Mouse (Mus musculus): ENCODE data around the gene 4930519G04Rik.
"Not testable (repeated sequence)": the region's sequence is repeated elsewhere in the genome, so short reads cannot be mapped to it uniquely, and the experiment has no call there.

4930519G04Rik gene

DNA sequence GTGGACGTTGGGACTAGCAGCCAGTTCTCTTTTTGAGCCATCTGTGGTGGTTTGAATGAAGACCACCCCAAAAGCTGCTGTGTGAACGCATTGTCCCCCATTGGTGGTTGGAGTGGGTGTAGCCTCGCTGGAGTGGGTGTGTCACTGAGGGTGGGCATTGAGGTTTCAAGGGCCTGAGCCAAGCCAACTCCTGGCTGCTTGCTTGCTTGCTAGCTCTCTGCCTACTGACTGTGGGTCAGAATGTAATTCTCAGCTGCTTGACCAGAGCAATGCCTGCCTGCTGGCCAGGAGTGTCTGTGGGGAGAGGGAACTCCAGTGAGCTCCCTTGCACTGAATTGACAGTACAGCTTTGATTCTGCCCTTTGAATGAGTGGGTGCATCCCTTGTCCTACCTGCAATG lies 23.7 kb upstream of the 4930519G04Rik start:
- in situ Hi-C loops (cut with MboI; ENCODE audit: low pct_unique_long_range_greater_than_20kb in 1 of 2, low sequenced_read_pairs in 2 of 2, unreplicated experiment in 1 of 2), result no loop called here

DNA sequence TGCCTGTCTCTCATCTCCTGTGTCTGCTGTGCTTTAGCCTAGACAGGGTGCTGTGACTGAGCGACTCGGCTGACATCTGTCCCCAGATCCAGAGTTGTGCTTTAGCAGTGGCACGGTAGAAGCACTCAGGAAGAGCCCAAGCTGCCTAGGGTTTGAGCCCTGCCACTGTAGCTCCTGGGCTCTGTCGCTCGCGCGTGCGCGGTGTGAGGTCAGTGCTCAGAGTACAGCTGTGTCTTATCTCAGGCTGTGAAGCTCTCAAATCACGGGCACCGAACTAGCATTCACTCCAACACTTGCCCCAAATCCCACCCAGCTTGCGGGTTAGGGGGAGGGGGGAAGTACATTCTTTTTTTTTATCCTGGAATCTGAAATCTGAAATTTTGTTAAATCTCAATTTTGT lies 16.6 kb upstream of the 4930519G04Rik start:
- in situ Hi-C loops (cut with MboI; ENCODE audit: low pct_unique_long_range_greater_than_20kb in 1 of 2, low sequenced_read_pairs in 2 of 2, unreplicated experiment in 1 of 2), result no loop called here

DNA sequence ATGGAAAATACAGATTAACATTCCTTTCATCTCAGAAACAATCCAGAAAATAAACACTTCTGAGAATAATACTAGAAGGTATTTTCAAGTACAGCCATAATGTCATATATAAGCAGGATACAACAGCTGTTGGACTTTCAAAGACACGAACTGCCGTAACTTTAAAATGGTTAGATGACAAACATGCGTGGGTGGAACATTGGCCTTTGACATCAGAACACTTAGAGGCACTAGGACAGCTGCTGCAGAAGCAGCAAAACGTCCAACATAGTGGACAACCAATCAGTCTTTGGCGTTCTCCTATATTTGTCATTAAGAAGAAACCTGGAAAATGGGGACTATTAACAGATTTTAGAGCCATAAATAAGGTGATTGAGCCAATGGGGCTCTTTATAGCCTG lies 13.0 kb upstream of the 4930519G04Rik start:
- in situ Hi-C loops (cut with MboI; ENCODE audit: low pct_unique_long_range_greater_than_20kb in 1 of 2, low sequenced_read_pairs in 2 of 2, unreplicated experiment in 1 of 2), result not testable (repeated sequence)

DNA sequence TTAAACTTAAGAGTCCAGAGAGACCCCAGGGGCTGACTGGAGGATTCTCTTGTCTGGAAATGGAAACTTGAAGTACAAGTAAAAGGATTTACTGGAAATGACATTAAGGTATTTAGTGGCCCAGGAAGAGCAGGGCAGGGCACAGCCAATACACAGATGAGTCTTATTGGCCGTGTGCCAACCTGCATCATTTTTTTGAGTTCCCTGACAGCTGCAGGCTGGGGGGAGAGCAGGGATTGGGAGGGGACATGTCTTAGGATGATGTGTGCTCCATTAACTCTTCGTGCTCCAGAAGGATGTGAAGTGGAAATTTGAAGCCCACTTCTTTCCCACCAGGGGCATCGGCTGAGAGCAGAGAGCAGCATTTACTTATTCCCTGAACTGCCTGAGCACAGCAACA lies 11.3 kb upstream of the 4930519G04Rik start:
- in situ Hi-C loops (cut with MboI; ENCODE audit: low pct_unique_long_range_greater_than_20kb in 1 of 2, low sequenced_read_pairs in 2 of 2, unreplicated experiment in 1 of 2), result not testable (repeated sequence)

DNA sequence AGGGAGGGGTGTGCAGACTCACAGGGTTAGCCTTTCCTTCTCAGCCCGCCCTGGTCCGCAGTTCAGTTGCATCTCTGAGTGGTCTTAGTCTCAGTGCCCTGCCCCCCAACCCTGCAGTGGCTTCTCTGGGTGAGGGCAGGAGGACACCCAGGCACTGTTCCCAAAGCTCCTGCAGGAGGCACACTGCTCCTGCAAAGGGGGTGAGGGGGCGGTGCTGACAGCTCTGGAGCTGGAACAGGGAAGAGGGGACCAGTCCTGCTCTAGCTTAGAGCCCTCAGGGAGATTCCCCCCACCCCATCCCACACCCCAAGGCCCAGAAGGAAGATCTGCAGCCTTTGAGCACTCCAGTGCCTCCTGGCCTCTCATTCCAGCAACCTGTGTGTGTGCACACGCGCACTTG lies 10.8 kb upstream of the 4930519G04Rik start:
- in situ Hi-C loops (cut with MboI; ENCODE audit: low pct_unique_long_range_greater_than_20kb in 1 of 2, low sequenced_read_pairs in 2 of 2, unreplicated experiment in 1 of 2), result no loop called here

DNA sequence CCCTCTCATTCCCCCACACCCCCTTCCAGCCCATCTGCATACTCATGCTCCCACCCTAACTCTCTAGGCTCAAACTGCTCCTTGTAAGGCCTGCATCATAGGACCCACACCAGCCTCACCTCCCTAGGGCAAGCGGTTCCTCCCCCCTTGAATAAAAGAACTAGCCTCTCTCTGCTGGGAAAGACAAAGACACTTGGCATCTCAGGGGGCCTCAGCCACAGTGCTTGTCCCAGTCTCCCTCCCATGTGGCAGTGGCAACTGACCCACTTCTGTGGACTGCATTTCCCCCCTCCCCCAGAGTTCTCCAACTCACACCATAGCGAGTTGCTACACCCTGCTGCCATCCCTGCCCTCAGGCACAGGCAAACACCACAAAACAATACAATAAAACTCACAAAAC lies 9.1 kb upstream of the 4930519G04Rik start:
- in situ Hi-C loops (cut with MboI; ENCODE audit: low pct_unique_long_range_greater_than_20kb in 1 of 2, low sequenced_read_pairs in 2 of 2, unreplicated experiment in 1 of 2), result not testable (repeated sequence)

DNA sequence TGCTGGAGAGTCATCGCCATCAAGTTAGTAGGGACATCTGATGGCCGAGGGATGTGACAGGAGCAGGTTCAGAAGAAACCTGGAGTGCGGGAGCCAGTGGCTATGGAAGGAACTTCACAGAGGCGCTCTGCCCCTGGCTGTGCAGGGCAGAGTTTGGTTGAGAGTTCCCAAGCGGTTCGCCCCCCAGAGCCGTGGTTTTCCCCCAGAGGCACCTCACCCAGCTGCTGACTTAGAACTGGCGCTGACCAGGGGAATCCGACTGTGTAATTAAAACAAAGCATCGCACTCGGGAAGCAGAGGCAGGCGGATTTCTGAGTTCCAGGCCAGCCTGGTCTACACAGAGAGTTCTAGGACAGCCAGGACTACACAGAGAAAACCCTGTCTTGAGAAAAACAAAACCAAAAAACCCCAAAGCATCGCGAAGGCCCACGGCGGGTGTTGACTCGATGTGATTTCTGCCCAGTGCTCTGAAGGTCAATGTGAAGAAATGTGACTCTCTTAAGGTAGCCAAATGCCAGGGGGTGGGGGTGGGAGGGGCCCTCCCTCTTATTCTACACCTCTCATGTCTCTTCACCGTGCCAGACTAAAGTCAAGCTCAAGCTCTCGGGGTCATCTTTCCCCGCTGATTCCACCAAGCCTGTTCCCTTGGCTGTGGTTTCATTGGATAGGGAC lies 1.8 kb upstream of the 4930519G04Rik start:
- in situ Hi-C loops (cut with MboI; ENCODE audit: low pct_unique_long_range_greater_than_20kb in 1 of 2, low sequenced_read_pairs in 2 of 2, unreplicated experiment in 1 of 2), result no loop called here

DNA sequence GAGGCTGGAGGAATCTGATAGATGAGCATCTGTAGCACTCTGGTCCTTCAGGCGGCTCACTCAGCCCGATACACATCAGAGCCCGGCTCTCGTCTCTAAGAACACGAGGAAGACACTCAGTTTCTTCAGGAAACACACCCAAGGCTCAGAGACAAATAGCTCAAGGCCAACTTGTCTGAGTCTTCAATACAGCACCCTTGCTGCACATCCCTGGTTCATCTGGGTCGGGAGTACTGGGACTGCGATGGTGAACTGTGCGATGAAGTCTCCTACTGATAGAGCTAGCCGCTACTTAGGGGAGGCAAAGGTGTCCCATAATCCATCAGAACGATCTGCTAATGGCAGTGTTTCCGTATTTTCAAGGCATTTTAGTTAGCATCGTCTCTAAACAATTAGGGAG lies 5.1 kb downstream of the 4930519G04Rik start, which contains the start of gene Gm9936:
Gene Gm9936 (minus strand): TSS at position 101 of the 400 bp plus-strand sequence.
- in situ Hi-C loops (cut with MboI; ENCODE audit: low pct_unique_long_range_greater_than_20kb in 1 of 2, low sequenced_read_pairs in 2 of 2, unreplicated experiment in 1 of 2), result no loop called here

DNA sequence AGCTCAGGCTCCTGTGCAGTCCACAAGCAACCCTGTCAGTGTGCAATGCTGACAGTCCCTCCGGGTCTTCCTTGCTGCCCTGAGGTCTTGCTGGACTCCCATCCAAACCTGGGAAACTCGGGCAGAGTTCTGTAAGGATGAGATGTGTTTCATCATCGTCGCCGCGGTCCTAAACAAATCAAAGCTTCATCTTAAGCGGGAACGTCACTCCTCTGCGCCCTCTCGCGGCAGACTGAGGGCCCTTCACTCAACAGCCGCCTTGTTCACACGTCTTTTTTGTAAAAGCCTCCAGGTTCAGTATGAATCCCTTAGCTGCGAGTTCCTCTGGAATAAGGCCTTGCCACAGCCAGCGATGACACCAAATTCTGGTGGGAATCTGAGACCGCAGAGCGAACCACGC lies 5.8 kb downstream of the 4930519G04Rik start:
- in situ Hi-C loops (cut with MboI; ENCODE audit: low pct_unique_long_range_greater_than_20kb in 1 of 2, low sequenced_read_pairs in 2 of 2, unreplicated experiment in 1 of 2), result no loop called here

DNA sequence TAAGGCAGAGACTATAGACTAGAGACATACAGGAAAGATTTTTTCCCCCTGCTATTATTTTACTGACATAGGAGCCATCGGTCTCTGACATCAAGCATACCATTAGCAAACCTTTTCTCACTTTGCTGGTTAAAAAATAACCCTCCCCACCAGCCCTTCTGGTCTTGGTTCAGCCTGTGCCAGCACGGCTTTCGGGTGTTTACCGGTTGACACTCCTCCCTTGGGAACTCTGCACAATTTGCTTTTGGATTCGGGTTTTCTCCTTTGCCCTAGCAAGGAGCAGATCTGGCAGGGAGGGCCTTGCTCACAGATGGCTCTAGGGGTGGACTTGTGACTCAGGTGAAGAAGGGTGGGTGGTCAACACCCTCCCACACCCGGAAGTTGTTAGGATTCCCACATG lies 8.3 kb downstream of the 4930519G04Rik start:
- in situ Hi-C loops (cut with MboI; ENCODE audit: low pct_unique_long_range_greater_than_20kb in 1 of 2, low sequenced_read_pairs in 2 of 2, unreplicated experiment in 1 of 2), result no loop called here

DNA sequence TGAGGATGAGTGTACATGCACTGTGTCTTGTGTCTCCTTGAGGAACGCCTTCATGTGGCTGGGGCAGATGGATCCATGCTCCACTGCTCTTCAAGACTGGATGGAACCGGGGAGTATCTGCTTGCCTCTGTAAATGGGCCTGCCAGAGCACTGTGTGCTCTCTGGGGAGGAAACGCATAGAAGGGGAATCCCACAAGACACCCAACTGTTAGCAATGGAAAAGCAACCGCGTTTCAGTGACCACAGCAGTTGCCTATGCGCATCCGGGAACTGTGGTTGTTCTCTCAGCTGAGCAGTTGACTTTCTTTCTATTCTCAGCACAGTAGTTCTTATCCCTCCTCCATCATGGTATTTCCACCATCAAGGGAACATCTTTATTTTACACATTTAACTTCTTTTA lies 11.3 kb downstream of the 4930519G04Rik start:
- in situ Hi-C loops (cut with MboI; ENCODE audit: low pct_unique_long_range_greater_than_20kb in 1 of 2, low sequenced_read_pairs in 2 of 2, unreplicated experiment in 1 of 2), result no loop called here

DNA sequence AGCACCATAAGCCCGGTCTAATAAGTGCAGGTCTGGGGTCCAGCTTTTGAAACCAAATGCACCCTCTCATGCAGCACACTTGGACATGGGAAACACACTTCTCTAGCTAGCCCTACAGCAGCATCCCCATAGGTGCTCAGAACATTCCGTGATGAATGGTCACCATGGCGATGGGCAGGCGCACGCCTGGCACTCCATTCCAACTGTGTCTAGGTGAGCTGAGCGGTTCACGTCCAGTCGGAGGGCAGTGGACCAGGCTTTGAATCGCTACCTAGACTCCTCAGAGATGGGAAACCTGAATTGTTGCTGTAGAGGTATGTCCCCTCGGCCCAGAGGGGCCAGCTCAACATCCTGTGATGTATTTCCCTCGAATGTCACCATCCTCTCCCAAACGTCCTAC lies 11.8 kb downstream of the 4930519G04Rik start:
- in situ Hi-C loops (cut with MboI; ENCODE audit: low pct_unique_long_range_greater_than_20kb in 1 of 2, low sequenced_read_pairs in 2 of 2, unreplicated experiment in 1 of 2), result no loop called here

DNA sequence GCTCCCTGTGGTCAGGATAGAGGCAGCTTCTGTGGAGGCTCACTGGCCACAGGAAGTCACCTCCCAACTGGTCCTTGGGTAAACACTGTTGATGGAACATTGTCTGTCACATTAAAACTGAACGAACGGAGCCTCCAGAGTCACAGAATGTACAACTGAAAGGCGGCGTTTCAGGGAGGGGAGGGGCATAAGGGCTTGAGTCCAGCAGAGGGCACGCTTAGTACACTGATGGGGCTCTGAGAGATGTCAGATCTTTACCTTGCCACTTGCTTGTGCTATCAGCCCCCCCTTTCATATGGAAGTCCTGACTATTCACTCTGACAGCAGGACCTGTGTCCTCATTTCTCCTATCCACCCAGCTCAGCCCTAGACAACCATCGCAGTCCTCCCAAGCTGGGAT lies 22.4 kb downstream of the 4930519G04Rik start:
- in situ Hi-C loops (cut with MboI; ENCODE audit: low pct_unique_long_range_greater_than_20kb in 1 of 2, low sequenced_read_pairs in 2 of 2, unreplicated experiment in 1 of 2), result no loop called here

DNA sequence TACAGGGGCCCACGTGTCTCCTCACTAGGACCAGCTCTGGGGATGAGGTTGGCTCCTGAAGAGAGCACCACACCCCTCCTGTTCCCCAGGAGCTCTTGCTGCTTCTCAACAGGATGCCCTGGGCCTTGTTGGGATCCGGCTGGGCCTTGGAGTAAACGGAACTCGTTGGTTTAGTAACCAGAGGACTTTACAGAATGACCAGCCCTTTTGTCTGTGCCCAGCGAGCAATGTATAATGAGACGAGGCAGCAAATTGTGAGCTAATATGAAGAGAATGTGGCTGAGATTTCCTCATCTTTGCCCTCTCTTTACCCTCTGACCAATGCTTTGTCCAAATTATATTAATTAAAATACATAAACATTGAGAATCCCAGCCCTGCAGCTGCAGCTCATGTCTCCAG lies 22.9 kb downstream of the 4930519G04Rik start:
- in situ Hi-C loops (cut with MboI; ENCODE audit: low pct_unique_long_range_greater_than_20kb in 1 of 2, low sequenced_read_pairs in 2 of 2, unreplicated experiment in 1 of 2), result no loop called here

DNA sequence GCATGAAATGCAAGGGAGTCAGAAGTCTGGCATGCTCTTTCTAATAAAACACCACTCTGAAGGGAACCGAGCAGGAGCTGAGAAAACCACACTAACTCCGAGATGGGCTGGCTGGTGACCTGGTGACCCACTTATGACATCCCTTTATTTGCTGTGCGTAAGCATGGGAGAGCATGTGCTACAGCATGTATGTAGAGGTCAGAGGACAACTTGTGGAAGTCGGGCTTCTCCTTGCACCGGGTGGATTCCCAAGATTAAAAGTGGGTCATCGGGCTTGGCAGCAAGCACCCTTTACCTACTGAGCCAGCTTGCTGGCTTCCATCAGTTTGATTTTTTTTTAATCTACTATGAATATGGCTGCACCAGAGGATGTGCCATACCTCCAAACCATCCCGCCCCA lies 24.0 kb downstream of the 4930519G04Rik start:
- in situ Hi-C loops (cut with MboI; ENCODE audit: low pct_unique_long_range_greater_than_20kb in 1 of 2, low sequenced_read_pairs in 2 of 2, unreplicated experiment in 1 of 2), result no loop called here

DNA sequence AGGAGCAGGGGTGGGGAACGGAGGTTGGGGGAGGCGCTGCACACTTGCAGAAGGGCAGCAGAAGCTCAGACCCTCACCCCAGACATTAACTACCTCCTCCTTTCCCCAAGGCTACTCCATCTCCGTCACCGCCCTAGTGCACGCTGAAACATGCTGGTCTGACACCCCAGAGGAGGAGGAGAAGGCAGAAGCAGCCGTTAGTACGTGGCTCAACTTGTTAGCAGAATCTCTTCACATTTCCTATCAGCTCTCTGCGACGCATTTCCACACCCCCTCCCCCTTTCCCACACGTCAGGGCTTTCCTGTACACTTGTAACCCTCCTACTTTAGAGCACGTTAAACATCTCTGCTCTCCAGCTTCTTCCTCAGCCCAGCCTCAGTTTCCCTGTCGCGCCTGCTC lies 25.9 kb downstream of the 4930519G04Rik start:
- in situ Hi-C loops (cut with MboI; ENCODE audit: low pct_unique_long_range_greater_than_20kb in 1 of 2, low sequenced_read_pairs in 2 of 2, unreplicated experiment in 1 of 2), result no loop called here

DNA sequence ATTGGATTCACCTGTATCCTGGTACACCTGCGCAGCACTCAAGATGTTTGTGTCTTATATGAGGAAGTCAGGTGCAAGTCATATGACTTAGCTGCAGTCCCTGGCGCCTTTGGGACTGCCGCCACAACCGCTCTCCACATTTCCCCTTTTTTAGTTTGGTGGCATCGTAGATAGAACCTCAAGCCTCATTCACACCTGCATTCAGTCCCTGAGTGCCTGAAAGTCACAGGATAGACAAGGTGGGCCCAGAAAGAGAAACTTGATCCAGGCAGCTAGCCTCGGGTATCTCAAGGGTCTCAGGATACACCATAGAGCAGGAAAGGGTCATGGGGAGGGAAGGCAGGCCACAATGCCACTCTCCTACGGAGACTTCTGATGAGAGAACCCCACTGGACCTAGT lies 28.9 kb downstream of the 4930519G04Rik start:
- in situ Hi-C loops (cut with MboI; ENCODE audit: low pct_unique_long_range_greater_than_20kb in 1 of 2, low sequenced_read_pairs in 2 of 2, unreplicated experiment in 1 of 2), result not testable (repeated sequence)

DNA sequence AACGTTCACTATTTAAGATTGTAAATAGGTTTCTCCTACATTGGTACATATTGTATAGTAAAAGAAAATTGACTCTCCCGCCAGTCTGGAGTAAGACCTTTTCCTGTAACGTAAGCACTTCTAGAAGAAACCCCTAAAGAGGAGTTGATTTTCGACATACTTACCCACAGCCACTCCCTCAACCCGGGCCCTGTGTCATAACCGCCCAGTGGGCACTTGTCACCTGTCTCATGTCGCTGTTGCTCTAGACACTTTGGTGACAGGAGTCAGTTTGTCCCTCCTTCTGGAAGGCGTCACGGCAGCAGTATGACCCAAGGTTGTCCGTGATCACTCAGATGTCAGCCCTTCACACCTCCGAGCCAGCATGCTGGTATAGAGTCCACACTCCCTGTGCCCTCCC lies 29.6 kb downstream of the 4930519G04Rik start:
- in situ Hi-C loops (cut with MboI; ENCODE audit: low pct_unique_long_range_greater_than_20kb in 1 of 2, low sequenced_read_pairs in 2 of 2, unreplicated experiment in 1 of 2), result no loop called here

DNA sequence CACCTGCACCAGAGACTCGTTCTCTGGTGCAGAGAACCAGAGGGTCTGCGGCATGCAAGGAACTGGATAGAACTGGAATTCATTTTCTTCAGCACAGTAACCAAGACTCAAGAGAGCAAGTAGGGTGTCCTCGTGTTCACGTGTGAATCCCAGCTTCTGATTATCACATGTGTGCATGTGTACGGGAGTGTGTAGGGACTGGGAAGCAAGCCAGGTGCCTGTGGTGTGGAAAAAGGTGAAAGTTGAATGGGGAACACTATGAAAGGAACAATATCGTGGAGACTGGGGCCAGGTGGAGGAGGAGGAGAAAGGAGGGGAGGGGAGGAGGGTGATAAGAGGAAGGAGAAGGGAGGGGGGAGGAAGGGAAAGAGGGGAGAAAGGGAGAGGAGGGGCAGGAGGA lies 33.3 kb downstream of the 4930519G04Rik start:
- in situ Hi-C loops (cut with MboI; ENCODE audit: low pct_unique_long_range_greater_than_20kb in 1 of 2, low sequenced_read_pairs in 2 of 2, unreplicated experiment in 1 of 2), result no loop called here

DNA sequence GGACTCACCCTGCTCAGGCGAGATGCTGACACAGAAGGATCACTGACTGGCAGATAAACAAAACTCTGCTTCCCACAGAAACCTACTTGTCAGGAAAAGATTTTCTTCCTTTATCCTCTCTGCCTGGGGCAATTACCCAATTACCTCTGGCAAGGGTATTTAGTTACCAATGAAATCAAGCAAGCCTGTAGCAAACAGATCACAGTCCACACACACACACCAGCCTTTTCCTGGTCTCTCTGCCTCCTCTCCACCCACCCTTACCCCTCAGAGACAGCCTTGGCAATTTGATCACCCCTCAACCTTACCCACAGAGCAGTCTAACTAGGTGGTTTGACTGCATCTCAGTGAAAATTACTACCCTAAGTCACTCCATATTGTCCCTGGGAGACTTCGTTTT lies 35.5 kb downstream of the 4930519G04Rik start:
- in situ Hi-C loops (cut with MboI; ENCODE audit: low pct_unique_long_range_greater_than_20kb in 1 of 2, low sequenced_read_pairs in 2 of 2, unreplicated experiment in 1 of 2), result no loop called here

DNA sequence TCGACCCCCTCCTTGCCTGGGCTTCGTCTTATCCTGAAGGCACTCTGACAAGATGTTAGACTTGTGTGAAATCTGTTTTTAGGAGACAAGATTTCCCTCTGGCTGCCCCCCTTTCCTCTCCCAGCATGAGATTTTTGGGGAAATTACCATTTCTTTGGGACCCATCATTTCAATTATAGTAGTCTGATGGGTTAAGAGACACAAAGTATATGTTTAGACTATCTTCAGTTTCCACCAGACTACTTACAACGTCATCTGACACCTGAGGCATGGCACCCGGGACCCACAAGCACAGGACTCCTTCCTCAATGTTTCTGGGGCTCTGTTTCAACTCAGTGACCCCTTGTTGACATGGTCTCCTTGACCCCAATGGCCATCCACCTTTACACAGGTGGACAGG lies 42.1 kb downstream of the 4930519G04Rik start:
- in situ Hi-C loops (cut with MboI; ENCODE audit: low pct_unique_long_range_greater_than_20kb in 1 of 2, low sequenced_read_pairs in 2 of 2, unreplicated experiment in 1 of 2), result no loop called here
